Comparison of ENCODE assay signal across 8 mouse cellular contexts in the genomic region with DNA sequence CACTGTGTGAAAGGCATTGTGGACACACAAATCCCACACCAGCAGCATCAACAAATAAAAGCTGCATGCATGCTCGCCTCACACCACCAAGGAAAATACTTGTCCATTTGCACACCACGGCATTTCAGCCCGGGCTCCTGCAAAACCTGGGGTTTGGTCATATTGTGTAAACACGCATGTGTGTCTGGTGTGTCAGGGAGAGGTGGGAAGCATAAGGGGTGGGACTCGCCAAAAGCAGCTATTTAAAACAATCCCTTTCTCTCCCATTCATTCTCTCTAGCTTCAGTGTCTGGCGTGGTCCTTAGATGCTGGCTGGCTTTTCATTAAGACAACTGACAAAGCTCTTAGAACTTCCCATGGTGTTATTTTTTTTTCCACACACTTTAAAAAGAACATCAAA. TPM values are rescaled to one million over a fixed set of nuclear protein-coding genes. Genes with fewer than 3 reads are reported as not detected.
DNase-seq lines count a peak whose midpoint lies in the region; ATAC-seq and TF ChIP-seq lines count a peak whose summit lies in the region.

No protein-coding gene starts in this region.

- H3K27ac ChIP-seq in heart, embryonic 16.5 days (ENCODE audit: low read length), result no peak overlapping the region
- H3K27ac ChIP-seq in bone marrow, adult 2 months (ENCODE audit: control insufficient read depth, insufficient read depth, low read depth, low read length, poor library complexity), result peak overlapping the region; percentile 37; the same call in 1 of the 2 replicates
- peak overlapping the region; percentile 97 for H3K27ac ChIP-seq in forebrain, embryonic 15.5 days (replicated peaks)
- peak overlapping the region; percentile 93 for H3K27ac ChIP-seq in liver, embryonic 14.5 days
- H3K27ac ChIP-seq in stomach, embryonic 16.5 days (ENCODE audit: low read length), result no peak overlapping the region

- H3K36me3 ChIP-seq in heart, embryonic 16.5 days (ENCODE audit: control insufficient read depth, insufficient read depth), result no peaks in the 10 kb centered on the region
- H3K36me3 ChIP-seq in forebrain, embryonic 15.5 days, result no peaks in the 10 kb centered on the region
- peaks cover 19% of the 10 kb centered on the region for H3K36me3 ChIP-seq in liver, embryonic 14.5 days (replicated peaks; ENCODE audit: control insufficient read depth, insufficient read depth, low read depth)
- H3K36me3 ChIP-seq in stomach, embryonic 16.5 days (ENCODE audit: control insufficient read depth, insufficient read depth, low read length), result no peaks in the 10 kb centered on the region

- H3K4me2 ChIP-seq in heart, embryonic 16.5 days (ENCODE audit: low read depth, low read length), result peak overlapping the region; percentile 94; the same call in 1 of the 2 replicates
- peak overlapping the region; percentile 66 for H3K4me2 ChIP-seq in forebrain, embryonic 15.5 days (replicated peaks)
- peak overlapping the region; percentile 98 for H3K4me2 ChIP-seq in liver, embryonic 14.5 days (ENCODE audit: low read depth)
- peak overlapping the region; percentile 97 for H3K4me2 ChIP-seq in stomach, embryonic 16.5 days (ENCODE audit: low read depth, low read length)

- no peak for TF ChIP-seq POLR2A in bone marrow, adult 2 months (IDR thresholded peaks at IDR 0.05; ENCODE audit: borderline replicate concordance, control insufficient read depth, low read depth, low read length)

- 0 out of 2 replicates have a peak, but pooled peaks have one; percentile 6 for TF ChIP-seq EP300 in liver, embryonic 14.5 days (IDR thresholded peaks at IDR 0.05; ENCODE audit: low read depth)

- ATAC-seq in heart, embryonic 16.5 days (replicated peaks; ENCODE audit: extremely low read depth, insufficient read depth, low FRiP score), result no peak
- ATAC-seq in forebrain, embryonic 15.5 days (replicated peaks), result no peak
- ATAC-seq in liver, embryonic 14.5 days (ENCODE audit: insufficient read depth), result no peak
- no peak for ATAC-seq in stomach, embryonic 16.5 days (ENCODE audit: insufficient read depth, low FRiP score)
- no peak for ATAC-seq in activated CD4-positive, CD25-positive, alpha-beta regulatory T cell, adult 4 months

- no peak overlapping the region for H3K9ac ChIP-seq in heart, embryonic 16.5 days (ENCODE audit: low read length)
- peak overlapping the region; percentile 85 for H3K9ac ChIP-seq in forebrain, embryonic 15.5 days (replicated peaks)
- H3K9ac ChIP-seq in liver, embryonic 14.5 days (replicated peaks), result peak overlapping the region; percentile 99
- H3K9ac ChIP-seq in stomach, embryonic 16.5 days (ENCODE audit: low read length), result peak overlapping the region; percentile 57

- no peaks in the 10 kb centered on the region for H3K27me3 ChIP-seq in heart, embryonic 16.5 days (ENCODE audit: control insufficient read depth, insufficient read depth, low read length)
- H3K27me3 ChIP-seq in forebrain, embryonic 15.5 days, result no peaks in the 10 kb centered on the region
- H3K27me3 ChIP-seq in liver, embryonic 14.5 days (ENCODE audit: control insufficient read depth, insufficient read depth, low read length), result no peaks in the 10 kb centered on the region
- no peaks in the 10 kb centered on the region for H3K27me3 ChIP-seq in stomach, embryonic 16.5 days (ENCODE audit: control insufficient read depth, insufficient read depth, low read length)

- intact Hi-C loops in gastrocnemius, postnatal 36 days (cut with DNase I), result loop anchor here (5.0 kb wide), 1 partner anchor 92 kb away; no protein-coding TSS in a partner anchor

- H3K9me3 ChIP-seq in heart, embryonic 16.5 days (replicated peaks; ENCODE audit: control insufficient read depth, low read length), result no peaks in the 10 kb centered on the region
- H3K9me3 ChIP-seq in forebrain, embryonic 15.5 days, result no peaks in the 10 kb centered on the region
- no peaks in the 10 kb centered on the region for H3K9me3 ChIP-seq in liver, embryonic 14.5 days (ENCODE audit: control insufficient read depth, low read length)
- no peaks in the 10 kb centered on the region for H3K9me3 ChIP-seq in stomach, embryonic 16.5 days (replicated peaks; ENCODE audit: control insufficient read depth, low read length)

- H3K4me3 ChIP-seq in heart, embryonic 16.5 days (ENCODE audit: low read length), result no peak overlapping the region
- H3K4me3 ChIP-seq in bone marrow, adult 2 months (replicated peaks; ENCODE audit: control insufficient read depth, low read depth, low read length), result peak overlapping the region; percentile 79
- peak overlapping the region; percentile 59 for H3K4me3 ChIP-seq in forebrain, embryonic 15.5 days
- H3K4me3 ChIP-seq in liver, embryonic 14.5 days (ENCODE audit: insufficient read depth in 1 of 2, low read depth in 2 of 2, low read length in 2 of 2), result peak overlapping the region; percentile 83 to 91
- peak overlapping the region; percentile 85 for H3K4me3 ChIP-seq in stomach, embryonic 16.5 days (replicated peaks; ENCODE audit: low read length)

- no peak for DNase-seq in heart, adult 9 months (ENCODE audit: low spot score in 2 of 2)
- DNase-seq in liver, embryonic 14.5 days (ENCODE audit: low read depth in 3 of 3, low spot score in 3 of 3), result no peak
- DNase-seq in gastrocnemius, postnatal 36 days, result no peak

- H3K4me1 ChIP-seq in heart, embryonic 16.5 days (ENCODE audit: control insufficient read depth, insufficient read depth, low read length), result peaks cover 5% of the 10 kb centered on the region; the same call in 1 of the 2 replicates
- H3K4me1 ChIP-seq in bone marrow, adult 2 months (ENCODE audit: control insufficient read depth, insufficient read depth, low read length), result peaks cover 3% of the 10 kb centered on the region; the same call in 1 of the 2 replicates
- peaks cover 40% of the 10 kb centered on the region for H3K4me1 ChIP-seq in forebrain, embryonic 15.5 days
- H3K4me1 ChIP-seq in liver, embryonic 14.5 days (replicated peaks; ENCODE audit: control insufficient read depth in 2 of 2, insufficient read depth in 2 of 2, low read length in 1 of 2), result peaks cover 46 to 49% of the 10 kb centered on the region in 2 experiments
- H3K4me1 ChIP-seq in stomach, embryonic 16.5 days (ENCODE audit: control insufficient read depth, insufficient read depth, low read length), result peaks cover 13% of the 10 kb centered on the region; the same call in 1 of the 2 replicates

- 56% methylated on average over 6 of the region's 6 CpGs for WGBS in heart, embryonic 16.5 days
- 32% methylated on average over 6 of the region's 6 CpGs for whole genome bisulfite sequencing in bone marrow, adult 2 months
- 4% methylated on average over 6 of the region's 6 CpGs for WGBS in forebrain, embryonic 15.5 days
- 9% methylated on average over 6 of the region's 6 CpGs for WGBS in liver, embryonic 14.5 days (ENCODE audit: insufficient replicate concordance)
- WGBS in stomach, embryonic 16.5 days, result 27% methylated on average over 6 of the region's 6 CpGs

- TF ChIP-seq CTCF in bone marrow, adult 2 months (IDR thresholded peaks at IDR 0.05; ENCODE audit: control insufficient read depth, insufficient read depth, low read length), result no peak
- no peak for TF ChIP-seq CTCF in liver, embryonic 14.5 days (IDR thresholded peaks at IDR 0.05; ENCODE audit: low read depth)

RNA-seq across cellular contexts. Expression of a gene that starts 1.4 kb away (rescaled TPM):
- 9.4 and 10.2 TPM in 2 replicates for polyA plus RNA-seq in heart, embryonic 16.5 days (2015; fragmentation: Nextera tagmentation; extraction: Ambion mirVana)
- 97.6 and 124 TPM in 2 replicates for polyA plus RNA-seq in bone marrow, adult 2 months (2011; ENCODE audit: insufficient read depth, insufficient read length, low replicate concordance, missing spikeins)
- 124 and 138 TPM in 2 replicates for polyA plus RNA-seq in forebrain, embryonic 15.5 days (2015; fragmentation: Nextera tagmentation; extraction: Ambion mirVana)
- polyA plus RNA-seq in liver, embryonic 14.5 days (2012; rRNA removed), result 26.3 and 41.3 TPM in 2 replicates
- 89.6 and 101 TPM in 2 replicates for polyA plus RNA-seq in liver, embryonic 14.5 days (2014; fragmentation: Nextera tagmentation; extraction: Ambion mirVana)
- 19.5 and 22.6 TPM in 2 replicates for polyA plus RNA-seq in stomach, embryonic 16.5 days (2015; fragmentation: Nextera tagmentation; extraction: Ambion mirVana)
- polyA plus RNA-seq in activated CD4-positive, CD25-positive, alpha-beta regulatory T cell, adult 4 months (2017; shearing (Covaris generic)), result 1 to 10 TPM in 1 of 2 experiments, under 1 TPM in 1; 0.68 to 1.2 TPM
- total RNA-seq in gastrocnemius, postnatal 36 days (2021), result 1 to 10 TPM; 1.7 to 1.9 TPM

Comparison
In these comparisons a context has a peak if more than half of its experiments do, and no peak if none do; other contexts are left out.
1. H3K27ac ChIP-seq: peak in bone marrow, adult 2 months (single experiment), forebrain, embryonic 15.5 days (single experiment) and liver, embryonic 14.5 days (single experiment); none in heart, embryonic 16.5 days (single experiment) and stomach, embryonic 16.5 days (single experiment).
2. Peak in every context shown above with its lines, with median percentiles within 50 percentile points of each other: H3K4me2 ChIP-seq.